Mouse (Mus musculus): Measurements from ENCODE around the gene Lyrm7.
"Not testable (repeated sequence)": the region's sequence is repeated elsewhere in the genome, so short reads cannot be mapped to it uniquely, and the experiment has no call there.

Gene Lyrm7

GRCm38 (mm10) chr11:54881051-54881474 is 20.3 kb upstream of the Lyrm7 start:
- no peak for DNase-seq (ENCODE audit: low spot score)

DNA sequence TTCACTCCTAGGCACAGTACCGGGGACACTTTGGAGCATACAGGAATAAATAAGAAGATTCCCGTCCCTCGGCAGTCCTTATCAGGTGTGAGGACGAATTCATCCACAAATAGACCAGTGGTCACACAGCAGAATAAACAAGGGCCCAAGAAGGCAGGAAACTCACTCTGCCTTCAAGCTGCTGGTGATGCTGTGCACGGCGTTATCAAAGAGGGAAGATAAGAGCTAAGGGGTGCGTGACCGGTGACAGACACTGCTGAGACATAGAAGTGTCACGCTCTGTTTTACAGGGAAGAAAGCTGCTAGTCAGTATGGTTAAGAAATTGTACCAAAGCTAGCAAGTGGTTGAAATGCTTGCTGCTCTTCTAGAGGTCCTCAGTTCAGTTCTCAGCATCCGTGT is 19.2 kb upstream of the Lyrm7 start:
- no peak for DNase-seq (ENCODE audit: low spot score)

GRCm38 (mm10) chr11:54879434-54879833 is 18.7 kb upstream of the Lyrm7 start:
- no peak for DNase-seq (ENCODE audit: low spot score)

- DNase-seq (ENCODE audit: low spot score) = no peak
Measured at GRCm38 (mm10) chr11:54878893-54879292, 18.2 kb upstream of the Lyrm7 start.

DNA sequence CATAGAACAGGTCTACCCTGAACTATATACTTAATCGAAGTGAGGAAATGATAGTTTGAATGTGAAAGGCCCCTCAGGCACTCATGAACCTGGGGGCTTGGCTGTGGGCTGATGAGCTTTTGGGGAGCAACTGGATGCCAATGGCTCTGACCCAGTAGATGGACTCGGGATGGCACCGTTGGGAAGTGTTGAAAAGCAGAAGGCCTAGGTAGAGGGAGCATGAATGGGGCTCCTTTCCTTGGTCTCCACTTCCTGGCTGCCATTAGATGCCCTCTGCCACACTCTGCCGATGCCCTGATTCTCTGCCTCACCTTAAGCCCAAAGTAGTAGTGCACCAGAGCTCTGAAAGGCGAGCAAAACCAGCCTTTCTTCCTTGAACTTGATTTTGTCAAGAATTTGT is 15.3 kb upstream of the Lyrm7 start:
- DNase-seq (ENCODE audit: low spot score) = no peak

GRCm38 (mm10) chr11:54871831-54872537 is 11.3 kb upstream of the Lyrm7 start:
- no peak for DNase-seq (ENCODE audit: low spot score)

DNA sequence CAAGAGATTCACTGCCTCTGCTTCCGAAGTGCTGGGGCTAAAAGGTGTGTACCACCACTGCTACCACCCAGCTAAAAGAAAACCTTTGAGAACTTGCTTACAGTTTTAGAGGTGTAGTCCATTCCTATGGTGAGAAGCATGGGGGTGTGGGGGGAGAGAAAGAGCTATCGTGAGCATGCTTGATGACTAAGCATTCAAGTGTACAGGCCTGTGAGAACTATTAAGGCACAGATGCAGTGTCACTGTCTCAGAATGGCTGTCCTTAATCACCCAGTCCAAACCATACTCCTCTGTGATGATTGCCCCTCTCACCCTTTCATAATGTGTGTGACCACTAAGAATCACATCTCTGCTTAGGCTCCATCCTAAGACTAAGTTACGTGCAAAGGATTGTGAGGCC is 8.6 kb upstream of the Lyrm7 start:
- DNase-seq (ENCODE audit: low spot score) = no peak

DNA sequence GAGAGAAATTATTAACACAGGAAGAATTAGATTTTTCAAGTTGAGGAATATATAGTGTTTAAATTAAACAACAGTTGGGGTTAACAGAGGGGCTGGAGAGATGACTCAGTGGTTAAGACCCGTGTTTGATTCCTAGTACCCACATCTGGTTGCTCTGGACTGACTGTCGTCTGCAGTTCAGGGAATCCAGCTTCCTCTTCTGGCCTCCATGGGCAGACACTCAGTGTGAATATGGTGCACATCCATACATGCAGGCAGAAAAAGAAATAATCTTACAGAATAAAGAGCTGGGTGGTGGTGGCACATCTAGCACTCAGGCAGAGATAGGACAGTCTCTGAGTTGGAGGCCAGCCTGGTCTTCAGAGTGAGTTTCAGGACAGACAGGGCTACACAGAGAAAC is 7.7 kb upstream of the Lyrm7 start:
- DNase-seq (ENCODE audit: low spot score) = no peak

DNA sequence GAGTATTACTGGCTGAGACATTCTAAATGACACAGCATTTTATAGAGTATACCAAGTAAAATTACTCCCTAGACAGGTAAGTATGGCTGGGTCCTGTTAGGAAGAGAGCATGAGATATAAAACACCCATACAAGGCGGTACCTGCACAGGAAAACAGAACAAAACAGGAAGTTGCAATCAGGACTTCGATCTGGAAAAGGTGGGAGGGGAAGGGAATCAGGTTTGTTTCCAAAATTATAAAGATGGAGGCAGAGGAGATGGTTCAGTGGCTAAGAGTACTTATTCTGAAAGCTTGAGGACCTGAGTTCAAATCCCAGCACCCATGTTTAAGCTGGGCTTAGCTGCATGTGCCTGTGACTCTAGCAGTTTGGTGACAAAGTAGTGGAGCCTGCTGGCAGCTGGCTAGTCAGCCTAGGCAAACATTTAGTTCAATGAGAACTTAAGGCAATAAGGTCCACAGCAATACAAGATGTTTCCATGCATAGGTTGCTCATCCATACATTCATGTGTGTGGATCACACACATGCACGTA is 7.3 kb upstream of the Lyrm7 start:
- DNase-seq (ENCODE audit: low spot score) = no peak

GRCm38 (mm10) chr11:54867049-54867385 is 6.3 kb upstream of the Lyrm7 start:
- DNase-seq (ENCODE audit: low spot score) = peak; percentile 48

DNA sequence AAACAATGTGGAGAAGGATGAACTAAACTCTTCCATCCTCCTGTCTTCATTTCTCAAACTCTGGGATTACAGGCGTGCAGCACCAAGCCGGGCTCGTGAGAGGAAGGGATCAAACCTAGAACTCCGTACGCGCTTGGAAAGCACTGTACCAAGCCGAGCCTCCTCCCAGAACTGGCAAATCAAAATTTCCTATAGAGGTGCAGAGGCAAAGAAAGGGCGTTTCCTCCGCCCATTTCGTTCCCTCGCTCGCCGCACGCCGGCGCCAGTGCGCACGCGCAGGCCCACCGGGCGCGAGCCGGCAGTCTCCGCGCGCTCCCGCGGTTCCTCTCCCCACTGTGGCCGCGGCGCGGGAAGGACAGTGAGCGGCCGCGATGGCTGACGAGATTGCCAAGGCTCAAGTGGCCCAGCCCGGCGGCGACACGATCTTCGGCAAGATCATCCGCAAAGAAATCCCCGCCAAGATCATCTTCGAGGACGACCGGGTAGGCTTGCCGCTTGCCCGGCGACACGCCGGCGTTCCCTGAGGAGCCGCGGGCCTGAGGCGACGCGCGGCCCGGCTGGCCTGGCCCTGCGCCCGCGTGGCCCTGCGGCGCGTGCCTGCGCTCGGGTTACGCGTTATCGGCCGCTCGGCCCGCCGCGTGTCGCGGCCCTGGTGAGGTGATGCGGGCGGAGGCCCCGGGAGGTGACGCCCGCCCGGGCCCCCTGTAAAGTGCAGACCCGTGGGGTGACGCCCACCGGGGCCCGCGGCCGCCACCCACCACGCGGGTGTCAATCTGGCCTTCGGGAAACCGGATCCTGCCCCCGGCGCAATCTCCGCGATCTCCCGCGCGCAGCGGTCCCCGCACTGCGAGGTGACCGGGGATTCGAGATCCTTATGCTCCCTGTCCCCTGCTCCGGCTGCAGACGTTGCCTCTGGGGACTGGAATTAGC is 5.7 kb upstream of the Lyrm7 start, which contains the start of gene Hint1:
Hint1 (plus strand) TSS at position 265 of the 930 bp plus-strand sequence.
- DNase-seq (ENCODE audit: low spot score) = peak; percentile 91

DNA sequence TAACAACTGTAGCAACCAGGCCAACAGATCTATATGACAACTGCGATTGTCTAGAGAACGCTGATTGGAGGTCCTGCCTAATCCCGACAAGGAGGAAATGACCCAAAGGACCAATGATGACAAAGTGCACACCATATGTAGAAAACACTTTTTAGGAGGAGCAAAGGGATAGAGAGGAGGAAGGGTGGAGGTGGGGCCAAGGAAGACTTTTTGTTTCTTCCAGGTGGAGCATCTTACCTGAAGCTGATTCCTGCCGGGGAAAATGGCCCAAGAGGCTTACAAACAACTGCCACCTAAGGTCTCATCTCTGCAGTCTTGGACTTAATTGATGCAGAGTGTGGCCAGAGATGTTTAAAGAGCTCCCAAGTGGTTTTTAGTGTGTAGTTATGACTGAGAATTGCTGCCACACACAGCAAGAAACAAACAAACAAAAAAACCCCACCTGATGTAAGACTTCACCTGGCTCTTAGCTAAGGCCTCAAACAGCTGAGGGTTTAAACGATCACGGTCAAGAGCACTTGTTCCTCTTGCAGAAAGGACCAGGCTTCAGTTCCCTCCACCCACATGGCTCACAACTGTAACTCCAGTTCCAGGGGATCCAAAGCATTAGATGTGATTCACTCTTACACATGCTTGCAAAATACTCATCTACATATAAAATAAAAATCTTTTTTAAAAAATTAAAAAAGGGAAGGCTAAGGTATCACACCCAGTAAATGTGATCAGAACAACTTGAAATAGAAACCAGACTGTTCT is 4.8 kb upstream of the Lyrm7 start:
- DNase-seq (ENCODE audit: low spot score) = no peak

GRCm38 (mm10) chr11:54862621-54863520 is 2.2 kb upstream of the Lyrm7 start:
- no peak for DNase-seq (ENCODE audit: low spot score)

DNA sequence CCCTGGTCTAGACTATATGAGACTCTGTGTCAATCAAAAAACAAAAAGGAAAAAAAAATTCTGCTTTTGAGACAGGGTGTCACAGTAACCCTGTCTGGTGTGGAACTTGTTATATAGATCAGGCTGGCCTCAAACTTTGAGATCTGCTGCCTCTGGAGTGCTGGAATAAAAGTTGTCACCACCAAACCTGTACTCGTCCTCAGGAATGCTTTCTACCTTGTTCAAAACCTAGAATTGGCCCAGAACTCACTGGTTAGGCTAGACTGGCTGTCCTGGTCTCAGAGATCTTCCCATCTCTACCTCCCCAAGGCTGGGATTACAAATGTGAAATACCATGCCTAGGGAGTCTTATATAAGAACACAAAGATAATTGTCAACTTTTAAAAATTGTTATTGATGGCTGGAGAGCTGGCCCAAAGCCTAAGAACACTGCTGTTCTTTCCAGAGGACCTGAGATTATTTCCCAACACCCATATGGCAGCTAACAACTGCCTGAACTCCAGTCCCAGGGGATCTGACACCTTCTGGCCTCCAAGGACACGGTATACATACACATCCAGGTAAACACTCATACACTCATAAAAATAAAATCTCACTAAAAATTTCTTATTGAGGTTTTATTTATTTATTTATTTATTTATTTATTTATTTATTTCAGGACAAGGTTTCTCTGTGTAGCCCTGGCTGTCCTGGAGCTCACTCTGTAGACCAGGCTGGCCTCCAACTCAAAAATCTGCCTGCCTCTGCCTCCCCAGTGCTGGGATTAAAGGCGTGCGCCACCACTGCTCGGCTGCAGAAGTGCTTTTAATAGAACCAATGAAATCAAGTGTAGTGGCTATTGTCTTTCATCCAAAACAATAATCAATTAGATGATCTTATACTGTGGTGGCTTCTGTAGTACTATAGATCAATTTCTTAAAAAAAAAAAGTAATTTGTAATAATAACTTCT is 1.0 kb upstream of the Lyrm7 start:
- no peak for DNase-seq (ENCODE audit: low spot score)

DNA sequence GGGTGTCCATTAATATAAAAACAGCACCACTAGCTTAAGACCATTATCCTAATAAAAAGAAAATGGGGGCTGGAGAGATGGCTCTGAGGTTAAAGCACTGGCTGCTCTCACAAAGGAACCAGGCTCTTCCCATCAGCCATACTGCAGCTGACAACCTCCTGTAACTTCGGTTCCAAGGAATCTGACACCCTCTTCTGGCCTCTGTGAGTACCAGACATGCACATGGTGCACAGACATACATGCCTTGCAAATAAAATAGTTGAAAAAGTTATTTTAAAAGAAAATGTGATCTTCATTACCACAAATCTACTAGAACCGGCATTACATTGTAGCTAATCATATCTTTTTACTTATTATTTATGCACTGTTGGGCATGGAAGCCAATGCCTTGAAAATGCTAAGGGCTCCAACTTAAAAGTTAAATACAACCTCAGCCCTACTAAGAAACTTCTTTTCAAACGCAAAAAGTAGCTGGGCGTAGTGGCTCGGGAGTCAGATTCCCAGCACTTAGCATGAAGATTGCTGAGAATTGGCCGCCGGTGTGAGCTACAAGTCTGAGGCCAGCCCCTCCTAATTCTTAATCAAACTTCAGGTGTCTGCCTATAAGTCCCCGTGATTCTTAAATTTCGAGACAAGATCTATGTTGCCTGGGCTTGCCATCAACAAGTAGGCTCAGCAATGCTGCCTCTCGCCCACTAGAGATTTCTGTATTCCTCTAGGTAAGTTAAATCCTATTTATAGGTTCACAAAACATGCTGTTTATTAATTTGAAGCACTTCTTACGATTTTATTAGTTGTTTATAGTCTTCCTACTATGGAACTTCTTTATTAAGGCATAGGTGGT is 1.2 kb downstream of the Lyrm7 start:
- DNase-seq (ENCODE audit: low spot score) = no peak

GRCm38 (mm10) chr11:54858880-54859279 is 1.8 kb downstream of the Lyrm7 start:
- not testable (repeated sequence) for DNase-seq (ENCODE audit: low spot score)

- DNase-seq (ENCODE audit: low spot score) = no peak
Measured at GRCm38 (mm10) chr11:54851656-54852055, 9.1 kb downstream of the Lyrm7 start.

DNA sequence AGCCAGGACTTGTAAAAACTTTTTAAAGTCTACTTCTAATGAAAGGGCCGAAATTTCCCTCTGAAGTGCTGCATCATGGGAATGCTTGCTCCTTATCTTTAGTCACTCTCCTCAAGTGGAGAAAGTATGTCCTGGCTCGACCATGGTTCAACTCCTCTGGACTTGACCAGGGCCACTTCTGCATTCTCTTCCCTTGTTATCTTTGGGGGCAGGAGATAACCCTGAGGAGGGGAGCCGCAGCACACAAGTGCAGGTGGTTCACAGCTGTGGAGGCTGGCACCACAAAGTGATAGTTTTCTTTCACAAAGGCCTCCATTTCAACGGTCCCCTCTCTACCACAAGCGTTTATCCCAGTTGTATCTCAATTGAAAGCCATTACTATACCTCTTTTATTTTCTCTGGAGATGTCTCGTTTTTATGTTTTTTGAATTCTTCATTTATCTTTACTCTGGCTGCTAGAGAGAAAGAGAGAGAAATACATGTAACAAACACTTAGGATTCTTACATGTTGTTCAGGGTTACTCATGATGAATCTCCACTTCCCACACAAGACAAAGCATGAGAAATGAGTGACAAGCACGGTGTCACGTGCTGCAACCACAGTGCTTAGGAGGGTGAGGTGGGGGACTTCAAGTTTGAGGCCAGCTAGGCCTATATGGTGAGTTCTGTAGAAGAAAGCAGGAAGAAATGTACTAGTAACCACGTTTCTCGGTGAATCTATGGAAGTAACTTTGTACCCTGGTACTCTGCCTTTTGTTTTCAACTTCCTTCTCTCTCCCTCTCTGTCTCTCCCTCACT is 10.6 kb downstream of the Lyrm7 start:
- DNase-seq (ENCODE audit: low spot score) = no peak

Measured in testis, postnatal 14 days (tissue).